Mouse (Mus musculus): ENCODE measurements around the gene Ak2.

Gene Ak2

GRCm38 (mm10) chr4:129048501-129049305, 56.9 kb downstream of the Ak2 start:
- no peak for DNase-seq (ENCODE audit: low spot score)

- DNase-seq (ENCODE audit: low spot score), result no peak
These were observed 57.7 kb downstream of the Ak2 start for GRCm38 (mm10) chr4:129049306-129050011.

DNA sequence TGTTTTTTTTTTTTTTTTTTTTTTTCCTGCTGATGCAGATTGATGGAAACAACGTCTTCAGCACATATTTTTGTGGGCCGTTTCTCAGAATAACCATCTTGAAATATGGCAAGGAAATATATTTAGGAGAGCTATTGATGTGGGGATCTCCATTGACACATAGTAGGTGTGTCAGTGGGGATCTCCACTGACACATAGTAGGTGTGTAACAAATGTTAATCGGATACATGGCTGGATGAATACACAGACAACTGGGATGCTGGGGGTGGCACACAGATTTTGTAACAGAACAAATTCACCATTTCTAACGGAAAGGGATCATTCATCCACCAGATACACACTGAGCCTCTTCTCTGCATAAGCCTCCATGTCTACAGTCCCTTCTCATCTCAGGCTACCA, 58.6 kb downstream of the Ak2 start:
- DNase-seq (ENCODE audit: low spot score), result no peak

DNA sequence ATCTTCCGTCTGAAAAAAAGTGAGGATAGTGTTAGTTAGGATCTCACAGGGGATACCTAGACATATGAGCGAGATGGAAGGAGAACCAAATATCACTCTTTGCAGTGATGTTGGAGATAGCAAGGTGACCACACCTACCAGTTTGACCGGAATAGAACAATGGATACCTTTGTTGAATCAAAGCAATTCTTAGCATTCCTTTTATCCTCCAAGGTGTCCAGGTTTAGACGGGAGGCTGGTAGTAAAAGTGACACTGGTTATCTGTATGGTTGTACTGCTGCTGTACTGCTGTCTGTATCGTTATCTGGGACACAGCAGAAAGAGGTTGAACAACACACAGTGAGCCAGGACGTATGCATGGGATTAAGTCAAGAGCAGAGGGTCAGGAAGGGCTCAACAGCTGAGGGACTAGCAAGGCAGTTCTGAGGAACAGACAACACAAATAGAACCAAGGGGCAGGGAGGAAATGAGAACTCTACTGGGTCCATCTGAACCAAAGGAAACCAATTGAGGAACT, 59.2 kb downstream of the Ak2 start:
- DNase-seq (ENCODE audit: low spot score), result no peak

DNA sequence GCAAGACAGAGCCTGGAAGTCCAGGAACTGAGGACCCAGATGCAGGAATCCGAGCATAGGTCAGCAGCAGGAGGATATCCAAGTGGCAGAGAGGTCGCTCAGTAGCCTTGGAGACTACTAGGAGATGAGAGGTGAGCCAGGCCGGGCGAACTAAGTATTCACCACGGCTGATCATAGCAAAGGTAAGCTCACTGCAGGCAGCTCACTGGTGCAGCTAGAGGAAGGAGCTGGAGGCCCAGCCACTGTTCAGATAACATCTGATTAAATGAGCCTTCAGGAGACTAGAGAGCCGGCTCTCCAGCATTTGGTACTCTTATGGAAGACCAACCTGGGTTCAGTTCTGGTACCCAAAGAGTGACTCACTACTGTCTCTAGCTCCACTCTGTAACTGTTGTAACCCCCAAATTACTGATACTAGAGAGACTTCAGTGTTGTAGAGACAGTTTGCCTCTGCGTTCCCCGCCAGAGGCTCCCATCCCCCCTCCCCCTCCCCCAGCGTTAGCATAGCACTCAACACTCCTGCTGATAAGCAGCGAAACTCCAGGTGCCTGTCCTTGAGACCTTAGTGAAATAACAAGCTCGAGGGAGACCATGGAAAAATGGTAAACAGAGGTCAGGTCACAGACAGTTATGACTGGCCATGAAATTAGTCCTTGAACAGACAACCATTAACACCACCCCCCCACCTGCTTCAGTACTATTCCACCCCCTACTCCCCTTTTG, 59.9 kb downstream of the Ak2 start:
- DNase-seq (ENCODE audit: low spot score), result peak; percentile 31

DNA sequence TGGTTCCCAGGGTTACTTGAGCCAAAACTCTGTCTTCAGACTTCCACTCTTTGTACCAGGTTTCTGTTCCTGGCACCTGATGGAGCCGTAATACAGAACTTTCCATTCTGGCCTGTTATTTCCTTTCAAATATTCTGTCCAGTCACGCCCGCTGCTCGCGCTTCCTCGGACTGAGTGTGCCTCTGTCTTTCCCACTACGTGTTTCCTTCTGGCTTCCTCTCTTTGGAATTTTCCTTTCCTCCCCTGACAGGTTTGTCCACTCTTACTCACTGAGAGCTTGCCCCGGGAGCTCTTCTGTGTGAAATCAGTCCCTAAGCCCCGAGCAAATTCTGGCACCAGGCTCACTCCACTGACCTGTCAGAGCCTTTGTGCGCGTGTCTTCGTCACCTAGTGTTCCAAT, 63.0 kb downstream of the Ak2 start:
- DNase-seq (ENCODE audit: low spot score), result no peak

DNA sequence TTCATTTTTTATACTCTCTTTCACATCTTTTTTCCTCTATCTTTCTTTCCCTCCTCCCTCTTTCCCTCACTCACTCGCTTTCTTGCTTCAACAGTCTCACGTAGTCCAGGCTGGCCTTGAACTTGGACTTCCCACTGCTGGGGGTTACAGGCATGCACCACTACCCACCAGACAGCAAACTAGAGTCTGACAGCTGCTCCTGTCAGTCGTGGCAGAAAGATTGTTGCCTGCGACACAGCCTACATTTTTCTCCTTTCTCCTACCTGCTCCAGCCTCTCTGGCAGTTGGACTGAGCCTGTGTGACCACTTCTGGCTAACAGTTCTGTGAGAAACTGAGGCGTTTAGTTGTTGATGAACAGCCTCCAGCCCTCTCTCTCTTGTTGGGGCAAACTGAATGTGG, 63.8 kb downstream of the Ak2 start:
- DNase-seq (ENCODE audit: low spot score), result no peak

- peak; percentile 92 for DNase-seq (ENCODE audit: low spot score)
These were observed 65.9 kb downstream of the Ak2 start for GRCm38 (mm10) chr4:129057533-129058206.

- no peak for DNase-seq (ENCODE audit: low spot score)
These were observed 66.7 kb downstream of the Ak2 start, which contains the start of gene Rnf19b for GRCm38 (mm10) chr4:129058207-129059092. Gene Rnf19b, plus strand, starts transcription at chr4:129058271.

DNA sequence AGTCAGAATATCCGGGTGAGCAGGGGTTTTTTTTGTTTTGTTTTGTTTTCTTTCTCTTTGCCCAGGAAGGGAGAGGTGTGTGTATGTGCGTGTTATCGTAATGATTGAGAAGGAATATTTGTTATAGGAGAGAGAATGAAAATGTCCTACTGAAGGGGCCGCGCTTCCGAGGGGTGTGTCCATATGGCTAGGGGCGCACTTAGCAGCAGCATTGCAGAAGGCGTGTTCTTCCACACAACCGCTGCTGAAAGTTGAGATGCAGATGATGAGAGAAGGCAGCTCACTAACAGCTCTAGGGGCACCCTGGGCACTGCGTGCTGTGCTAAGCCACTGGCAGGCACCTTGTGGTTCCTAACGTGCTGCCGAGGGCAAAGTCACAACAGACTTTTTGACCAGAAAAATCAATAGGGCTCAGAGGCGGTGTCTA, 67.4 kb downstream of the Ak2 start:
- peak; percentile 38 for DNase-seq (ENCODE audit: low spot score)

GRCm38 (mm10) chr4:129059922-129060321, 68.2 kb downstream of the Ak2 start:
- DNase-seq (ENCODE audit: low spot score), result peak; percentile 55

Data from adipocyte (in vitro differentiated cells).